Mouse (Mus musculus) retina, embryonic 14.5 days (tissue): ENCODE results near the gene Gipc2.

Experiments used
- DNase-seq: peaks from one replicate; pipeline ENCODE4 v3.0.0-alpha.2; 2015; ENCODE audit warnings: low spot score

Gipc2 gene

GRCm38 (mm10) chr3:152076088-152076487 lies 89.9 kb downstream of the Gipc2 start:
- no peak for DNase-seq

GRCm38 (mm10) chr3:152069001-152069400 lies 97.0 kb downstream of the Gipc2 start:
- DNase-seq: no peak

GRCm38 (mm10) chr3:152068311-152068710 lies 97.7 kb downstream of the Gipc2 start:
- DNase-seq: no peak

GRCm38 (mm10) chr3:152066696-152067095 lies 99.3 kb downstream of the Gipc2 start:
- peak; percentile 54 for DNase-seq

GRCm38 (mm10) chr3:152065806-152066205 lies 100.2 kb downstream of the Gipc2 start:
- DNase-seq: peak; percentile 7

- DNase-seq: no peak
Observed at GRCm38 (mm10) chr3:152064166-152064565, 101.9 kb downstream of the Gipc2 start.

GRCm38 (mm10) chr3:152062806-152063205 lies 103.2 kb downstream of the Gipc2 start:
- no peak for DNase-seq

- DNase-seq: no peak
Observed at GRCm38 (mm10) chr3:152061145-152061544, 104.9 kb downstream of the Gipc2 start.

- DNase-seq: no peak
Observed at GRCm38 (mm10) chr3:152058235-152058634, 107.8 kb downstream of the Gipc2 start.

- DNase-seq: peak; percentile 28
Observed at GRCm38 (mm10) chr3:152054260-152054659, 111.8 kb downstream of the Gipc2 start.

GRCm38 (mm10) chr3:152051959-152052358 lies 114.1 kb downstream of the Gipc2 start:
- no peak for DNase-seq

- no peak for DNase-seq
Observed at GRCm38 (mm10) chr3:152047914-152048313, 118.1 kb downstream of the Gipc2 start.

- no peak for DNase-seq
Observed at GRCm38 (mm10) chr3:152046895-152047294, 119.1 kb downstream of the Gipc2 start.
